Mouse (Mus musculus): Measurements from ENCODE around the gene Pbx1.

GRCm38 (mm10) chr1:168287843-168288591, 144.1 kb downstream of the Pbx1 start:
- TF ChIP-seq TAL1 (IDR thresholded peaks at IDR 0.05; ENCODE audit: low read length) (peak; percentile 95), CTCF (IDR thresholded peaks at IDR 0.05 in 2 of 3, conservative IDR thresholded peaks at IDR 0.05 in 1 of 3; ENCODE audit: control insufficient read depth in 1 of 3, insufficient read depth in 1 of 3, low read depth in 2 of 3, low read length in 3 of 3, poor library complexity in 1 of 3, severe bottlenecking in 1 of 3) (no peak), KAT2A (conservative IDR thresholded peaks at IDR 0.05; ENCODE audit: low read depth, low read length) (no peak; the same call in 1 of the 2 replicates), ZNF384 (IDR thresholded peaks at IDR 0.05; ENCODE audit: low read depth, low read length) (peak; percentile 42; the same call in 1 of the 2 replicates), ELF1 (IDR thresholded peaks at IDR 0.05; ENCODE audit: low read depth, low read length) (peak; percentile 32), MYB (IDR thresholded peaks at IDR 0.05; ENCODE audit: low read depth, low read length) (peak; percentile 90), HCFC1 (IDR thresholded peaks at IDR 0.05; ENCODE audit: low read depth, low read length) (peak; percentile 51; the same call in 1 of the 2 replicates), TBP (IDR thresholded peaks at IDR 0.05; ENCODE audit: low read depth, low read length) (no peak)

All from MEL (cell line).